Mouse (Mus musculus): ENCODE measurements around the gene Scn8a.

GRCm38 (mm10) chr15:100948383-100948782 lies 78.7 kb downstream of the Scn8a start:
- TF ChIP-seq MYOG (IDR thresholded peaks at IDR 0.05; ENCODE audit: control insufficient read depth, extremely low read depth, insufficient read length) (no peak), MAX (IDR thresholded peaks at IDR 0.05) (no peak), CTCF (IDR thresholded peaks at IDR 0.05; ENCODE audit: control insufficient read depth, insufficient read depth, insufficient read length) (no peak), CEBPB (IDR thresholded peaks at IDR 0.05; ENCODE audit: low read depth) (no peak), USF1 (IDR thresholded peaks at IDR 0.05; ENCODE audit: low read depth) (no peak), MYOD1 (IDR thresholded peaks at IDR 0.05; ENCODE audit: control insufficient read depth, insufficient read length, low read depth) (no peak), FOSL1 (IDR thresholded peaks at IDR 0.05; ENCODE audit: insufficient read depth, low read length, poor library complexity, severe bottlenecking) (no peak)
